Mouse (Mus musculus) limb, embryonic 14.5 days (tissue): Measurements from ENCODE around the gene Ccdc9b. TPM values are rescaled to one million over a fixed set of nuclear protein-coding genes. Genes with fewer than 3 reads are reported as not detected.

ENCODE experiments used
- ATAC-seq: fragments of 200-750 bp; cut with Nextera tagmentation; 2 replicates; pipeline ENCODE4 v1.8.0; 2017; ENCODE audit warnings: low read depth, moderate number of reproducible peaks, moderate TSS enrichment; ENCODE audit not compliant: low FRiP score
- DNase-seq: peaks from one replicate; pipeline ENCODE4 v3.0.0-alpha.2; 2015; ENCODE audit warnings: low spot score
- H3K27ac ChIP-seq: fragments of 300-500 bp; sonication (generic); replicated peaks from 2 replicates; pipeline ENCODE4 v1.5.1; 2014; ENCODE audit warnings: low read depth, mild to moderate bottlenecking, low read length, moderate library complexity, mixed read lengths
- H3K27me3 ChIP-seq: fragments of 300-500 bp; sonication (generic); 2 replicates; pipeline ENCODE4 v1.6.1; 2014; ENCODE audit warnings: low read length, mixed read lengths; ENCODE audit not compliant: control insufficient read depth, insufficient read depth
- H3K36me3 ChIP-seq: fragments of 300-500 bp; sonication (generic); 2 replicates; pipeline ENCODE4 v1.6.1; 2014; ENCODE audit warnings: mild to moderate bottlenecking, low read length, moderate library complexity, mixed read lengths; ENCODE audit not compliant: control insufficient read depth, insufficient read depth
- H3K4me1 ChIP-seq: fragments of 300-500 bp; sonication (generic); 2 replicates; pipeline ENCODE4 v1.6.1; 2014; ENCODE audit warnings: antibody characterized with exemption, low read length, mixed read lengths; ENCODE audit not compliant: control insufficient read depth, insufficient read depth
- H3K4me2 ChIP-seq: fragments of 300-500 bp; sonication (generic); replicated peaks from 2 replicates; pipeline ENCODE4 v1.6.1; 2014; ENCODE audit warnings: low read depth, mild to moderate bottlenecking, low read length, moderate library complexity; ENCODE audit not compliant: severe bottlenecking
- H3K4me3 ChIP-seq: fragments of 300-500 bp; sonication (generic); replicated peaks from 2 replicates; pipeline ENCODE4 v1.5.1; 2014; ENCODE audit warnings: low read length
- H3K9ac ChIP-seq: fragments of 300-500 bp; sonication (generic); 2 replicates; pipeline ENCODE4 v1.6.1; 2014; ENCODE audit warnings: mild to moderate bottlenecking, low read depth, low read length, moderate library complexity; ENCODE audit not compliant: severe bottlenecking
- H3K9me3 ChIP-seq: fragments of 300-500 bp; sonication (generic); 2 replicates; pipeline ENCODE4 v1.6.1; 2016; ENCODE audit warnings: low read length; ENCODE audit not compliant: control insufficient read depth
- POLR2A ChIP-seq: fragments of 200-500 bp; IDR thresholded peaks from 2 replicates; pipeline ENCODE4 v1.8.0; 2012; ENCODE audit warnings: inconsistent platforms, mild to moderate bottlenecking, moderate library complexity, borderline replicate concordance; ENCODE audit not compliant: insufficient read depth, insufficient read length; ENCODE audit errors: extremely low read depth
- WGBS: fragments of 180-500 bp; shearing (Covaris S2); extraction: QIAGEN DNeasy Blood & Tissue Kit; methylation state at CpG from one replicate; pipeline ENCODE4 v1.1.7; 2014; 5-methylcytosine and 5-hydroxymethylcytosine counted together
- polyA plus RNA-seq, 2 experiments: library from polyadenylated mRNA; depleted of rRNA in 1 of 2; stranded (reverse) in 1 of 2; unstranded in 1 of 2; fragments of >200 nt; fragmentation: Nextera tagmentation in 1 of 2; extraction: Ambion mirVana in 1 of 2; gene quantifications; 2 replicates each; pipeline versions ENCODE4 v1.2.1 to v1.2.3; 2012 to 2014

The Ccdc9b gene
- polyA plus RNA-seq, 2 experiments: 1.4 to 1.8 TPM

- Histone ChIP-seq H3K4me2 (no peak overlapping the region), H3K9ac (no peak overlapping the region), H3K27me3 (no peaks in the 10 kb centered on the region), H3K9me3 (no peaks in the 10 kb centered on the region), H3K4me3 (no peak overlapping the region), H3K27ac (no peak overlapping the region), H3K36me3 (no peaks in the 10 kb centered on the region), H3K4me1 (peaks cover 6% of the 10 kb centered on the region; the same call in 1 of the 2 replicates)
- ATAC-seq: no peak
- 79% methylated on average over 6 of the region's 6 CpGs for WGBS
- no peak for DNase-seq
- no peak for TF ChIP-seq POLR2A
Measured at GRCm38 (mm10) chr2:118755407-118755806, 7.1 kb downstream of the Ccdc9b start.

GRCm38 (mm10) chr2:118754143-118754542, 8.3 kb downstream of the Ccdc9b start:
- Histone ChIP-seq H3K36me3 (no peaks in the 10 kb centered on the region), H3K27ac (no peak overlapping the region), H3K4me3 (no peak overlapping the region), H3K27me3 (no peaks in the 10 kb centered on the region), H3K9me3 (no peaks in the 10 kb centered on the region), H3K4me1 (peaks cover 18% of the 10 kb centered on the region), H3K9ac (no peak overlapping the region), H3K4me2 (no peak overlapping the region)
- 91% methylated on average over 5 of the region's 5 CpGs for WGBS
- ATAC-seq (no peak), DNase-seq (no peak)
- TF ChIP-seq POLR2A: no peak

- Histone ChIP-seq H3K4me2 (no peak overlapping the region), H3K36me3 (no peaks in the 10 kb centered on the region; the same call in 1 of the 2 replicates), H3K27ac (no peak overlapping the region), H3K9ac (no peak overlapping the region), H3K4me3 (no peak overlapping the region), H3K27me3 (no peaks in the 10 kb centered on the region), H3K9me3 (no peaks in the 10 kb centered on the region), H3K4me1 (peaks cover 27% of the 10 kb centered on the region)
- no peak for ATAC-seq
- no peak for DNase-seq
- TF ChIP-seq POLR2A: no peak
- 42% methylated on average over 3 of the region's 4 CpGs for WGBS
Measured at GRCm38 (mm10) chr2:118752792-118753108, 9.7 kb downstream of the Ccdc9b start.

- 54% methylated on average over 16 of the region's 16 CpGs for WGBS
- H3K4me1 ChIP-seq: peaks cover 33% of the 10 kb centered on the region
- H3K4me3 ChIP-seq: no peak overlapping the region
- H3K27me3 ChIP-seq: no peaks in the 10 kb centered on the region
- no peak overlapping the region for H3K9ac ChIP-seq
- no peak overlapping the region for H3K4me2 ChIP-seq
- no peaks in the 10 kb centered on the region for H3K9me3 ChIP-seq
- TF ChIP-seq POLR2A: no peak
- ATAC-seq (no peak), DNase-seq (no peak)
- no peaks in the 10 kb centered on the region; the same call in 1 of the 2 replicates for H3K36me3 ChIP-seq
- H3K27ac ChIP-seq: no peak overlapping the region
Measured at GRCm38 (mm10) chr2:118751896-118752791, 10.3 kb downstream of the Ccdc9b start.

DNA sequence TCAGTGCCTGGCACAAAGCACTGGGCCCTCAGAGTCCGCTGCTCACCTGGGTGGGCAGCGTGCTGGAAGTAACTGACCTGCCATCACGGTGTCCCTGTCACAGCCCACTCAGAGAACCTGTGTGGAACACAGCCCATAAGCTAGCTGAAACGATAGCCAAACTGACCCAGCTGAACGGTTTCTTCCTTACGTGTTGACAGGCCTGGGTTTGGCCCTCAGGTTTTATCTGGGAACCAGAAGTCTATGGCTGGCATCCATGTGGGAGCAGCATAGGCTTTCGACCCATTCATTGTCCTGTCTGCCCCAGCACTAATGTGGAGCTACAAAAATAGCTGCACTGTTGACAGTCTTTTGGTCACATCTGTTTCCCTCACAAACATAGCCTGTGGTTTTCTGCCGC, 12.0 kb downstream of the Ccdc9b start:
- WGBS: 60% methylated on average over 8 of the region's 8 CpGs
- no peak overlapping the region for H3K4me3 ChIP-seq
- H3K36me3 ChIP-seq: no peaks in the 10 kb centered on the region; the same call in 1 of the 2 replicates
- DNase-seq (no peak), ATAC-seq (no peak)
- no peak overlapping the region for H3K9ac ChIP-seq
- no peaks in the 10 kb centered on the region for H3K27me3 ChIP-seq
- H3K4me2 ChIP-seq: no peak overlapping the region
- no peak for TF ChIP-seq POLR2A
- peaks cover 38% of the 10 kb centered on the region for H3K4me1 ChIP-seq
- no peak overlapping the region for H3K27ac ChIP-seq
- H3K9me3 ChIP-seq: no peaks in the 10 kb centered on the region
